Mouse (Mus musculus) intestine, embryonic 16.5 days (tissue): ENCODE measurements around the gene Galt. TPM values are rescaled to one million over a fixed set of nuclear protein-coding genes. Genes with fewer than 3 reads are reported as not detected.

Experiments used
- ATAC-seq: fragments of 200-750 bp; cut with Nextera tagmentation; 2 replicates; pipeline ENCODE4 v1.8.0; 2017; ENCODE audit warnings: moderate TSS enrichment, moderate library complexity
- H3K27ac ChIP-seq: fragments of 300-500 bp; sonication (generic); 2 replicates; pipeline ENCODE4 v1.5.1; 2014; ENCODE audit warnings: mild to moderate bottlenecking, low read length
- H3K27me3 ChIP-seq: fragments of 300-500 bp; sonication (generic); replicated peaks from 2 replicates; pipeline ENCODE4 v1.6.1; 2014; ENCODE audit warnings: low read length, control low read depth, mixed read lengths; ENCODE audit not compliant: control insufficient read depth, insufficient read depth
- H3K36me3 ChIP-seq: fragments of 300-500 bp; sonication (generic); 2 replicates; pipeline ENCODE4 v1.6.1; 2014; ENCODE audit warnings: low read length, control low read depth; ENCODE audit not compliant: control insufficient read depth, insufficient read depth
- H3K4me1 ChIP-seq: fragments of 300-500 bp; sonication (generic); 2 replicates; pipeline ENCODE4 v1.6.1; 2014; ENCODE audit warnings: low read length, control low read depth, mixed read lengths; ENCODE audit not compliant: control insufficient read depth, insufficient read depth
- H3K4me2 ChIP-seq: fragments of 300-500 bp; sonication (generic); 2 replicates; pipeline ENCODE4 v1.6.1; 2014; ENCODE audit warnings: low read depth, low read length, control low read depth
- H3K4me3 ChIP-seq: fragments of 300-500 bp; sonication (generic); 2 replicates; pipeline ENCODE4 v1.5.1; 2014; ENCODE audit warnings: mild to moderate bottlenecking, low read length
- H3K9ac ChIP-seq: fragments of 300-500 bp; sonication (generic); 2 replicates; pipeline ENCODE4 v1.6.1; 2014; ENCODE audit warnings: low read depth, low read length
- H3K9me3 ChIP-seq: fragments of 300-500 bp; sonication (generic); 2 replicates; pipeline ENCODE4 v1.6.1; 2016; ENCODE audit warnings: low read length, control low read depth; ENCODE audit not compliant: control insufficient read depth
- WGBS: fragments of 180-500 bp; shearing (Covaris S2); extraction: QIAGEN DNeasy Blood & Tissue Kit; methylation state at CpG from one replicate; pipeline ENCODE4 v1.1.7; 2014; 5-methylcytosine and 5-hydroxymethylcytosine counted together
- polyA plus RNA-seq: library from polyadenylated mRNA; unstranded; fragments of >200 nt; fragmentation: Nextera tagmentation; extraction: Ambion mirVana; gene quantifications from 2 replicates; pipeline ENCODE4 v1.2.1, GENCODE M21; 2015

The Galt gene
- polyA plus RNA-seq, 1 experiment from 2014 or later: 93.4 TPM

DNA sequence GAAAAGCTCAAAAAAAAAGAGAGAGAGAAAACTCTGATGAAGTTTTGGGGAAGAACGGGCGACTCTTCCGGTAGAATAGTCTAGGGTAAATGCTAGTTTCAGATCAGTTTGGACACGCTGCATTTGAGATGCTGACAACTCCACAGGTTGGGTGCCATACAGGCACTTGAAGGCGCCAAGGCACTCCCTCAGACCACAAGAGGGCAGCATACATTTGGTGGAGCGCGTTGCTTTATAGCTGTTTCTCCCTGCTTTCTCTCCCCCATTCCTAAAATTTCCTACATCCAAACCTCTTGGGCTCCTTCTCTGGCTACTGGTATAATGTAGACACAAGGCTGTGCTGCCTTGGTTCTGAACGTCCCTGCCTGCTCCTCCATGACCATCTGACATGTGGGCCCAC is 40.8 kb upstream of the Galt start:
- peak; percentile 26; the same call in 1 of the 2 replicates for ATAC-seq
- peaks cover 16% of the 10 kb centered on the region for H3K4me1 ChIP-seq
- H3K36me3 ChIP-seq: peaks cover 6% of the 10 kb centered on the region; the same call in 1 of the 2 replicates
- WGBS: 18% methylated on average over 8 of the region's 8 CpGs
- no peak overlapping the region for H3K27ac ChIP-seq
- no peak overlapping the region; the same call in 1 of the 2 replicates for H3K4me3 ChIP-seq
- peak overlapping the region; percentile 93 for H3K4me2 ChIP-seq
- no peaks in the 10 kb centered on the region for H3K27me3 ChIP-seq
- H3K9ac ChIP-seq: 0 out of 2 replicates have a peak overlapping the region, but pooled peaks have one; percentile 95
- no peaks in the 10 kb centered on the region for H3K9me3 ChIP-seq

DNA sequence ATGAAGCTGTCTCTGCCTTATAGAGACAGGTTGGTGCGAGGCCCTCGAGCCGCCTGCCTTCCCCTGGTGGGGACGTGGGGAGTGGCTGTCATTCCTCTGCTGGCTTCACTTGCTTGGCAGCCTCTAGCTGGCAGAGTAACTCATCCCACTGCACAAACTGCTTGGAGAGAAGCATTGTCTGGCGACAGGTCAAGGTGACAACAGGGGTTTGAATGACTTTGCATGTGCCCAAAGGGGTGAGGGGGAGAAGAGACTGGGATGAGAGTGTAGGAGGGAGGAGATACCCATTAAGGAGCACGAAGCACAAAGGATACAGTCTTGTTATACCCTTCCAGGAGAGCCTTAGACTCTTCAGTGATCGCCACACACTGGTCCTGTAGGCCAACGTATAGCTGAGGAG is 39.9 kb upstream of the Galt start:
- peaks cover 16% of the 10 kb centered on the region for H3K4me1 ChIP-seq
- 77% methylated on average over 8 of the region's 8 CpGs for WGBS
- H3K4me2 ChIP-seq: no peak overlapping the region
- H3K9me3 ChIP-seq: no peaks in the 10 kb centered on the region
- H3K36me3 ChIP-seq: peaks cover 8% of the 10 kb centered on the region
- ATAC-seq: no peak
- no peak overlapping the region for H3K9ac ChIP-seq
- H3K27ac ChIP-seq: no peak overlapping the region
- no peaks in the 10 kb centered on the region for H3K27me3 ChIP-seq
- no peak overlapping the region for H3K4me3 ChIP-seq

DNA sequence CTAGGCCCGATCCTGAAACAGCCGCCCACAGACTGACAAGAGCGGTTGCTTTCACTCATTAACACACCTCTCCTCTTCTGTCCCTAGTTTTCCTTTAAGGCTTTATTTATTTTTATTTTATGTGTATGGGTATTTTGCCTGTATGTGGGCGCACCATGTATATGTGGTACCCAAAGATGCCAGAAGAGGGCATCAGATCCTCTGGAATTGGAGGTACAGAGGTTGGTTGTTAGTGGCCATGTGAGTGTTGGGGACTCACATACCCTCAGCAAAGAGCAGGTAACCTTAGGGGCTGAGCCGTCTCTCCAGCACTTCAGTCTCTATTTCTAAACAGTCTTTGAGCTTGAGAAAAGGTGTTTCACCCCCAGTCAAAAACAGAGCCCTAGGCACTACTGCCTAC is 39.4 kb upstream of the Galt start:
- H3K4me3 ChIP-seq: no peak overlapping the region
- no peak overlapping the region for H3K4me2 ChIP-seq
- no peak for ATAC-seq
- peaks cover 9% of the 10 kb centered on the region for H3K36me3 ChIP-seq
- no peaks in the 10 kb centered on the region for H3K27me3 ChIP-seq
- H3K27ac ChIP-seq: no peak overlapping the region
- no peak overlapping the region for H3K9ac ChIP-seq
- peaks cover 16% of the 10 kb centered on the region for H3K4me1 ChIP-seq
- H3K9me3 ChIP-seq: no peaks in the 10 kb centered on the region
- WGBS: 82% methylated on average over 5 of the region's 5 CpGs

DNA sequence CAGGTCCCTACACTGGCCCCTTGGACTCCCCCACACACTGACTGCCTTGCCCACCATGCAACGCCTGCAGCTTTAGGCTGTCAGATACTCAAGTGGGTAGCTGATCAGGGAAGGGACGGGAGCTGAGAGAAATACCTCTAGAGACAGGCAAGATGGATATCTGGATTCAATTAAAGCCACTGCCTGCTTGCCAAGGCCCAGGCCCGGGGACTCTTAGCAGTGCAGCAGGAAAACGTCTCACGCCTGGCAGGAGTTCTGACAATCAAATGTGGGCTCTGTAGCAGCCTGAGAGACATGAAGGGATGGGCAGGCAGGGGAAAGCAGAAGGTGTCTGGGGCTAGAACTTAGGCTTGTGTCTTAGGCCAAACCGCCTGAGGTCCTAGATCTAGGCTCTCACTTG is 38.2 kb upstream of the Galt start:
- no peak overlapping the region for H3K27ac ChIP-seq
- peaks cover 9% of the 10 kb centered on the region for H3K36me3 ChIP-seq
- no peaks in the 10 kb centered on the region for H3K9me3 ChIP-seq
- H3K4me3 ChIP-seq: no peak overlapping the region
- no peaks in the 10 kb centered on the region for H3K27me3 ChIP-seq
- H3K4me2 ChIP-seq: no peak overlapping the region
- no peak overlapping the region for H3K9ac ChIP-seq
- peaks cover 17% of the 10 kb centered on the region for H3K4me1 ChIP-seq
- WGBS: 64% methylated on average over 6 of the region's 6 CpGs
- ATAC-seq: no peak

DNA sequence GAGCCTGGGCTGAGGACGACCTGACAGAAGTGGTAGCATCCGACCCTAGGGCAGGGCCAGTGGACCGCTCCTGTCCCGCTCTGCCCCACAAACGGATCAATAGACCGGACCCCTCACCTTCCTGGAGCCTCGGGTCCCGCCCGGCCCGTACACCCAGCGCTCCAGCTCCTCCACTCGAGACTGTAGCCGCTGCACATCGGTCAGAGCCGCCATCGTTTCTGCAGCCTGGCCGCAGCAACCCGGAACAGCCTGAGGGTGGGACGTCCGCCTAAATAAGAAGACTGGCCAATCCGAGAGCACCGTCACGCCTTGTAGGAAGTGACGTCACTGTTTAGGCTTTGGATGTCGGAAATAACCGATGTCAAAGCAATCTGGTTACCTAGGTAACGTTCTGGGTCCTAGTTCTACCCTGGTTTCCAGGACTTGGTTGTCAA is 32.1 kb upstream of the Galt start, which contains the start of gene Dctn3:
Gene Dctn3, minus strand, starts transcription at position 253 of the 434 bp plus-strand sequence.
- Histone ChIP-seq H3K27ac (no peak within 1 kb of the TSS), H3K36me3 (peaks cover 9% of the 10 kb centered on the region), H3K4me2 (peak within 1 kb of the TSS; percentile 58), H3K9me3 (no peaks in the 10 kb centered on the region), H3K4me3 (peak within 1 kb of the TSS; percentile 88), H3K9ac (peak within 1 kb of the TSS; percentile 92), H3K27me3 (peaks cover 39% of the 10 kb centered on the region), H3K4me1 (peaks cover 15% of the 10 kb centered on the region)
- WGBS: under 1% methylated on average over 27 of the region's 27 CpGs
- ATAC-seq: peak; percentile 97

DNA sequence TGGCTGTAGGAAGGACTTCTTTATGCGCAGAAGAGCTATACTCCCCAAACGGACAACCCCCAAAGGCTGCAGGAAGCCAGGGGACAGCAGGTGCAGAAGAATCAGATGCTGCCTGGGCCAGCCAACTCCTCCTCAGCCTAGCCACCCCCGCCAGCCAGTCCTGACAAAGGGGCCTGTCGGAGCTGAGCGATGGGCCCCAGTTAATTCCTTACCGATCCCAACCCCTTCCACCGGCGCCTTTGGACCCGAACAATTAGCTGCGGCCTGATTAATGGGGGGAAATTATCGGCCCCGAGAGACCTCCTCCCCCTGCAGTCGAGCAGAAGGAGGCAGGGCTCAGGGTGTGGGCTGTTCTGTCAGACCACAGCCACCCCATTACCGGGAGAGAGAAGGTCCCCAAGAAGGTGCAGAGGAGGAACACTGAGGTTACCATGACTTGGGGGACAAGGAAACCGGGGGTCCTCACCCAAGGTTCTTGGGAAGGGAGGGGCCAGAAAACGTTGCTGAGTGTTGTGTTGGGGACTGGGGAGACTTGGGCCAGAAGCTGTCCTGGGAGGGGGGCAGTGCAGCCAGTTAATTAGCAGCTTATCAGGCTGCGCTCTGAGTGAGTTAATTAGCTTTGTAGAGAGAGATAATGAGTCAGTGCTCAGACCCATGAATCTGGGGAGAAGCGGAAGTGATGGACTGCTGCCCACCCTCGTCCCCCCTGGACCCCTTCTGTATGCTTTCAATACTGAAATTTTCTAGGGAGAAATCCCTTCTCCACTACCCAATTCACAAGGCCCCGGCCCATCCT is 28.0 kb upstream of the Galt start:
- no peak overlapping the region for H3K4me2 ChIP-seq
- H3K27me3 ChIP-seq: peaks cover 72% of the 10 kb centered on the region
- H3K9ac ChIP-seq: no peak overlapping the region
- WGBS: 15% methylated on average over 19 of the region's 20 CpGs
- no peaks in the 10 kb centered on the region for H3K9me3 ChIP-seq
- no peak overlapping the region for H3K27ac ChIP-seq
- H3K36me3 ChIP-seq: no peaks in the 10 kb centered on the region
- no peak overlapping the region for H3K4me3 ChIP-seq
- peaks cover 13% of the 10 kb centered on the region for H3K4me1 ChIP-seq
- no peak for ATAC-seq

DNA sequence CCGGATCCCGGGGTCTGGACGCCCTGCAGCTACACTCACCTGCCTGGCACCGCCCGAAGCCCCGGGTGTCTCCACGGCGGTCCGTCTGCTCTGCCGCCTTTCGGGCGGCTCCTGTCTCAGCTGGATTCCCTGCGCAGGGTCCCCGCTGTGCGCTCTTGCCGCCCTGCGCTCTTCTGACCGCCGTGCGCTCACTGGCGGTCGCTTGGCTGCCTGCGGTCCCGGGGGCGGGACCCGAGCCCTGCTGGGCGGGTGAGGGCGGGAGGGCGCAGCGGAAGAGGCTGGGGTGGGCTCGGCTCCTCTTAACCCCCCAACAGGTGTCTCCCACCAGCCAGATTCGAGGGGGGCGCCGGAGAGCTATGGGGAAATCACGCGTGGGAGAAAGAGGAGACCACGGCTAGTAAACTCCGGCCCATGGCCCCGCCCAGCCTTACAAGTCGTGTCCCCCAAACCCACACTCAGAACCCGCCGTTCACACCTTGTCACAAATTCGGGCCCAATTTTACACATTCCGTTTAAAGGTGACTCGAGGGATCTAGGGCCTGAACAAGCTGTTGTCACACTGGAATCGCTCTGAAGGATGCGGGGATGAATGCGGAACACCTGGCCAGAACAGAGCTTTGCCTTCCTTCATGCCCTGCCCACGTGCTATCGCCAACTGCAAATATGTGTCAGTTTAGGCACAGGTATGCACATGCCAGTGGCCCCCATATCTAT is 23.8 kb upstream of the Galt start, which contains the start of gene Arid3c:
Gene Arid3c, minus strand, starts transcription at position 91 of the 714 bp plus-strand sequence.
- ATAC-seq: peak; percentile 50; the same call in 1 of the 2 replicates
- Histone ChIP-seq H3K27me3 (peaks cover 61% of the 10 kb centered on the region), H3K9me3 (no peaks in the 10 kb centered on the region), H3K4me3 (peak within 1 kb of the TSS; percentile 41), H3K27ac (no peak within 1 kb of the TSS), H3K9ac (peak within 1 kb of the TSS; percentile 23; the same call in 1 of the 2 replicates), H3K4me1 (peaks cover 5% of the 10 kb centered on the region; the same call in 1 of the 2 replicates), H3K4me2 (peak within 1 kb of the TSS; percentile 69), H3K36me3 (no peaks in the 10 kb centered on the region)
- WGBS: 1% methylated on average over 49 of the region's 50 CpGs

DNA sequence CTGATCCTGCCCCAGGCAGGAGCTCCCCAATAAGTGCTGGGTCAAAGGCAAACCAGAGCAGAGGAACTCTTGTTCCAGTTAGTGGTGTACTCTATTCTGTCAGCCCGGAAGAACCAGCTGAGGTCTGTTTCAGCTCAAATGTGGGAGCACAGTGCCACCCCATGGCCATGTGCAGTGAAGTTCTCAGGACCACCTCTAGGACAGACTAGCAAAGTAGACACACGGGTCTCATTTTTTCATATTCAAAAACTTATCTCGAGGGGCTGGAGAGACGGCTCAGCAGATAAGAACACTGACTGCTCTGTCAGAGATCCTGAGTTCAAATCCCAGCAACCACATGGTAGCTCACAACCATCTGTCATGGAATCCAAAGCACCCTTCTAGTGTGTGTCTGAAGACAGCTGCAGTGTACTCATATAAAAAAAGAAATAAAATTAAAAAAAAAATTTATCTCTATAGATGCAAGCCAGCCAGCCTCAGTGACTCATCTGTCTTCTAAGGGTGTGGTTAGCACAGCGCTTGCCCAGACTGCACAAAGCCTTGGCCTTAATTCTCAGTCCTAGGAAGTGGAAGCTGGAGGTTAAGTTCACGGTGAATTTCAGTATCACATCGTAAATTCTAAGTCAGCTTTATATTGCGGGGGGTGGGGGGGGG is 17.3 kb upstream of the Galt start:
- H3K4me1 ChIP-seq: peaks cover 10% of the 10 kb centered on the region
- H3K4me3 ChIP-seq: no peak overlapping the region
- WGBS: 28% methylated on average over 8 of the region's 8 CpGs
- H3K27ac ChIP-seq: 0 out of 2 replicates have a peak overlapping the region, but pooled peaks have one; percentile 5
- peaks cover 5% of the 10 kb centered on the region for H3K27me3 ChIP-seq
- H3K9me3 ChIP-seq: no peaks in the 10 kb centered on the region
- H3K36me3 ChIP-seq: 0 out of 2 replicates have a peak, but pooled peaks cover 3% of the 10 kb centered on the region
- no peak overlapping the region for H3K4me2 ChIP-seq
- peak; percentile 34; the same call in 1 of the 2 replicates for ATAC-seq
- no peak overlapping the region for H3K9ac ChIP-seq

DNA sequence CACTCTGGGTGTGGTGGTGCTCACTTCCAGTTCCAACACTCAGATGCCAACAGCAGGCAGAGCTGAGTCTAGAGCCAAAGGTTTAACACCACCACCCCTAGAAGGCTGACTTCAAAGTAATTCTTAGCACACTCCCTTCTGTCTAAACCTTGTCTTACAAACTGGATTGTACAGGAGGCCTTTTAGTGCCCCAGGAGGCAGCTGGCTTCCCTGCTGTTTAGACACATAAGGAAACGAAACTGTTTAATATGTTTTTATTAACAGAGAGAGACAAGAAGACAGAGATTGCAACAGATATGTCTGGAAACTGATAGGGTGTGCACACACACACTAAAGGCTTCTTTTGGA is 16.8 kb upstream of the Galt start:
- Histone ChIP-seq H3K4me2 (no peak overlapping the region), H3K27me3 (0 out of 2 replicates have a peak, but pooled peaks cover under 1% of the 10 kb centered on the region), H3K4me1 (peaks cover 10% of the 10 kb centered on the region), H3K4me3 (no peak overlapping the region), H3K36me3 (0 out of 2 replicates have a peak, but pooled peaks cover 3% of the 10 kb centered on the region), H3K27ac (peak overlapping the region; percentile 6; the same call in 1 of the 2 replicates), H3K9ac (no peak overlapping the region), H3K9me3 (no peaks in the 10 kb centered on the region)
- WGBS: 56% methylated on average over 1 of the region's 1 CpGs
- no peak for ATAC-seq
